Mouse (Mus musculus) limb, embryonic 11.5 days (tissue): Measurements from ENCODE around the gene Cradd. TPM values are rescaled to one million over a fixed set of nuclear protein-coding genes. Genes with fewer than 3 reads are reported as not detected.

ENCODE experiments used
- ATAC-seq: fragments of 200-750 bp; cut with Nextera tagmentation; 2 replicates; pipeline ENCODE4 v1.8.0; 2017; ENCODE audit warnings: low read depth; ENCODE audit not compliant: insufficient number of reproducible peaks, low FRiP score, low TSS enrichment
- DNase-seq: peaks from one replicate; pipeline ENCODE4 v3.0.0-alpha.2; 2015; ENCODE audit warnings: low spot score
- H3K27ac ChIP-seq: fragments of 300-500 bp; sonication (generic); replicated peaks from 2 replicates; pipeline ENCODE4 v1.5.1; 2014; ENCODE audit warnings: low read depth, mild to moderate bottlenecking, low read length
- H3K27me3 ChIP-seq: fragments of 300-500 bp; sonication (generic); 2 replicates; pipeline ENCODE4 v1.6.1; 2014; ENCODE audit warnings: mild to moderate bottlenecking, low read length, mixed read lengths; ENCODE audit not compliant: control insufficient read depth, insufficient read depth
- H3K36me3 ChIP-seq: fragments of 300-500 bp; sonication (generic); 2 replicates; pipeline ENCODE4 v1.6.1; 2014; ENCODE audit warnings: mild to moderate bottlenecking, low read length, moderate library complexity, mixed read lengths; ENCODE audit not compliant: control insufficient read depth, insufficient read depth
- H3K4me1 ChIP-seq: fragments of 300-500 bp; sonication (generic); 2 replicates; pipeline ENCODE4 v1.6.1; 2014; ENCODE audit warnings: low read length, mixed read lengths; ENCODE audit not compliant: control insufficient read depth, insufficient read depth
- H3K4me2 ChIP-seq: fragments of 300-500 bp; sonication (generic); 2 replicates; pipeline ENCODE4 v1.6.1; 2014; ENCODE audit warnings: low read depth, mild to moderate bottlenecking, moderate library complexity; ENCODE audit not compliant: severe bottlenecking
- H3K4me3 ChIP-seq: fragments of 300-500 bp; sonication (generic); 2 replicates; pipeline ENCODE4 v1.5.1; 2014; ENCODE audit warnings: low read depth, low read length
- H3K9ac ChIP-seq: fragments of 300-500 bp; sonication (generic); 2 replicates; pipeline ENCODE4 v1.6.1; 2014; ENCODE audit warnings: mild to moderate bottlenecking, low read length
- H3K9me3 ChIP-seq: fragments of 300-500 bp; sonication (generic); 2 replicates; pipeline ENCODE4 v1.6.1; 2016; ENCODE audit warnings: low read length; ENCODE audit not compliant: control insufficient read depth
- WGBS: fragments of 180-500 bp; shearing (Covaris S2); extraction: QIAGEN DNeasy Blood & Tissue Kit; methylation state at CpG from one replicate; pipeline ENCODE4 v1.1.7; 2014; 5-methylcytosine and 5-hydroxymethylcytosine counted together
- polyA plus RNA-seq: library from polyadenylated mRNA; unstranded; fragments of >200 nt; fragmentation: Nextera tagmentation; extraction: Ambion mirVana; gene quantifications from 2 replicates; pipeline ENCODE4 v1.2.1, GENCODE M21; 2014

Gene Cradd
- polyA plus RNA-seq, 1 experiment from 2014 or later = 13.4 TPM

GRCm38 (mm10) chr10:95256095-95256494 lies 67.8 kb downstream of the Cradd start:
- no peak for ATAC-seq

GRCm38 (mm10) chr10:95255018-95255680 lies 68.8 kb downstream of the Cradd start:
- no peak overlapping the region for H3K27ac ChIP-seq
- H3K9ac ChIP-seq = no peak overlapping the region
- ATAC-seq = peak; percentile 60; the same call in 1 of the 2 replicates
- H3K9me3 ChIP-seq = no peaks in the 10 kb centered on the region
- no peak for DNase-seq
- H3K4me2 ChIP-seq = no peak overlapping the region
- no peaks in the 10 kb centered on the region for H3K36me3 ChIP-seq
- WGBS = 44% methylated on average over 8 of the region's 8 CpGs
- H3K4me3 ChIP-seq = no peak overlapping the region
- peaks cover 17% of the 10 kb centered on the region for H3K4me1 ChIP-seq
- no peaks in the 10 kb centered on the region for H3K27me3 ChIP-seq

More at GRCm38 (mm10) chr10:95256095-95256494, 67.8 kb downstream of the Cradd start:
- Histone ChIP-seq H3K9ac (no peak overlapping the region), H3K36me3 (no peaks in the 10 kb centered on the region), H3K4me2 (peak overlapping the region; percentile 14; the same call in 1 of the 2 replicates), H3K27ac (no peak overlapping the region), H3K4me3 (no peak overlapping the region), H3K4me1 (peaks cover 17% of the 10 kb centered on the region), H3K27me3 (no peaks in the 10 kb centered on the region), H3K9me3 (no peaks in the 10 kb centered on the region)
- no peak for DNase-seq
- 32% methylated on average over 7 of the region's 7 CpGs for WGBS

GRCm38 (mm10) chr10:95254453-95255001 lies 69.4 kb downstream of the Cradd start:
- Histone ChIP-seq H3K36me3 (no peaks in the 10 kb centered on the region), H3K9me3 (no peaks in the 10 kb centered on the region), H3K27me3 (no peaks in the 10 kb centered on the region), H3K9ac (no peak overlapping the region), H3K27ac (peak overlapping the region; percentile 42; the same call in 1 of the 2 replicates), H3K4me1 (peaks cover 17% of the 10 kb centered on the region), H3K4me2 (no peak overlapping the region), H3K4me3 (no peak overlapping the region)
- DNase-seq (no peak), ATAC-seq (no peak)
- 60% methylated on average over 13 of the region's 13 CpGs for WGBS

GRCm38 (mm10) chr10:95254046-95254445 lies 69.9 kb downstream of the Cradd start:
- H3K36me3 ChIP-seq = no peaks in the 10 kb centered on the region
- no peak overlapping the region for H3K27ac ChIP-seq
- no peak overlapping the region for H3K4me2 ChIP-seq
- ATAC-seq (no peak), DNase-seq (no peak)
- peaks cover 17% of the 10 kb centered on the region for H3K4me1 ChIP-seq
- H3K4me3 ChIP-seq = no peak overlapping the region
- WGBS = 67% methylated on average over 3 of the region's 3 CpGs
- H3K27me3 ChIP-seq = no peaks in the 10 kb centered on the region
- no peaks in the 10 kb centered on the region for H3K9me3 ChIP-seq
- no peak overlapping the region for H3K9ac ChIP-seq

GRCm38 (mm10) chr10:95251674-95252073 lies 72.3 kb downstream of the Cradd start:
- Histone ChIP-seq H3K9me3 (no peaks in the 10 kb centered on the region), H3K4me1 (peaks cover 20% of the 10 kb centered on the region), H3K36me3 (no peaks in the 10 kb centered on the region), H3K27ac (no peak overlapping the region), H3K9ac (no peak overlapping the region), H3K27me3 (no peaks in the 10 kb centered on the region), H3K4me2 (no peak overlapping the region), H3K4me3 (no peak overlapping the region)
- ATAC-seq = no peak
- no peak for DNase-seq
- WGBS = 70% methylated on average over 16 of the region's 16 CpGs

GRCm38 (mm10) chr10:95248362-95248761 lies 75.6 kb downstream of the Cradd start:
- Histone ChIP-seq H3K9me3 (no peaks in the 10 kb centered on the region), H3K27ac (no peak overlapping the region), H3K9ac (no peak overlapping the region), H3K27me3 (no peaks in the 10 kb centered on the region), H3K4me1 (peaks cover 3% of the 10 kb centered on the region; the same call in 1 of the 2 replicates), H3K4me3 (no peak overlapping the region), H3K36me3 (no peaks in the 10 kb centered on the region), H3K4me2 (no peak overlapping the region)
- 40% methylated on average over 6 of the region's 6 CpGs for WGBS
- DNase-seq = no peak
- no peak for ATAC-seq

GRCm38 (mm10) chr10:95246696-95247095 lies 77.2 kb downstream of the Cradd start:
- Histone ChIP-seq H3K4me3 (no peak overlapping the region), H3K9me3 (no peaks in the 10 kb centered on the region), H3K4me1 (peaks cover 3% of the 10 kb centered on the region; the same call in 1 of the 2 replicates), H3K4me2 (no peak overlapping the region), H3K36me3 (no peaks in the 10 kb centered on the region), H3K9ac (no peak overlapping the region), H3K27ac (no peak overlapping the region), H3K27me3 (no peaks in the 10 kb centered on the region)
- no peak for ATAC-seq
- WGBS = 87% methylated on average over 2 of the region's 2 CpGs
- DNase-seq = no peak

GRCm38 (mm10) chr10:95245680-95245982 lies 78.3 kb downstream of the Cradd start:
- DNase-seq = no peak
- Histone ChIP-seq H3K27me3 (no peaks in the 10 kb centered on the region), H3K4me3 (no peak overlapping the region), H3K4me1 (peaks cover 3% of the 10 kb centered on the region; the same call in 1 of the 2 replicates), H3K9me3 (no peaks in the 10 kb centered on the region), H3K4me2 (no peak overlapping the region), H3K36me3 (no peaks in the 10 kb centered on the region), H3K9ac (no peak overlapping the region), H3K27ac (no peak overlapping the region)
- ATAC-seq = no peak
- WGBS = 87% methylated on average over 2 of the region's 2 CpGs
